Mouse (Mus musculus): ENCODE measurements around the gene Dbndd1. TPM values are rescaled to one million over a fixed set of nuclear protein-coding genes. Genes with fewer than 3 reads are reported as not detected.
A peak's percentile ranks its signal among the peaks of the same experiment; 100 is the strongest.

The Dbndd1 gene
- polyA plus RNA-seq, 1 experiment from 2014 or later: 85.6 TPM

GRCm38 (mm10) chr8:123503801-123504467 lies 11.3 kb downstream of the Dbndd1 start:
- WGBS: 99% methylated on average over 6 of the region's 6 CpGs
- Histone ChIP-seq H3K4me1 (ENCODE audit: control insufficient read depth, insufficient read depth, low read depth, low read length) (no peaks in the 10 kb centered on the region), H3K27me3 (replicated peaks; ENCODE audit: control insufficient read depth, insufficient read depth, low read length) (no peaks in the 10 kb centered on the region), H3K9me3 (ENCODE audit: control insufficient read depth, low read length) (no peaks in the 10 kb centered on the region), H3K4me3 (ENCODE audit: low read length) (no peak overlapping the region), H3K27ac (ENCODE audit: low read depth, low read length) (no peak overlapping the region), H3K4me2 (ENCODE audit: low read length) (no peak overlapping the region), H3K36me3 (ENCODE audit: control insufficient read depth, insufficient read depth, low read length) (peaks cover 61% of the 10 kb centered on the region), H3K9ac (ENCODE audit: low read depth, low read length) (no peak overlapping the region)
- no peak for ATAC-seq

- no peak overlapping the region for H3K4me2 ChIP-seq (ENCODE audit: low read length)
- no peak for ATAC-seq
- no peaks in the 10 kb centered on the region for H3K27me3 ChIP-seq (replicated peaks; ENCODE audit: control insufficient read depth, insufficient read depth, low read length)
- H3K4me3 ChIP-seq (ENCODE audit: low read length): no peak overlapping the region
- H3K9ac ChIP-seq (ENCODE audit: low read depth, low read length): no peak overlapping the region
- no peaks in the 10 kb centered on the region for H3K4me1 ChIP-seq (ENCODE audit: control insufficient read depth, insufficient read depth, low read depth, low read length)
- H3K9me3 ChIP-seq (ENCODE audit: control insufficient read depth, low read length): no peaks in the 10 kb centered on the region
- no peak overlapping the region for H3K27ac ChIP-seq (ENCODE audit: low read depth, low read length)
- peaks cover 55% of the 10 kb centered on the region for H3K36me3 ChIP-seq (ENCODE audit: control insufficient read depth, insufficient read depth, low read length)
- WGBS: 88% methylated on average over 5 of the region's 5 CpGs
Observed at GRCm38 (mm10) chr8:123502192-123502591, 13.1 kb downstream of the Dbndd1 start.

GRCm38 (mm10) chr8:123499556-123499955 lies 15.7 kb downstream of the Dbndd1 start:
- no peak overlapping the region for H3K4me3 ChIP-seq (ENCODE audit: low read length)
- H3K9ac ChIP-seq (ENCODE audit: low read depth, low read length): no peak overlapping the region
- H3K27me3 ChIP-seq (replicated peaks; ENCODE audit: control insufficient read depth, insufficient read depth, low read length): no peaks in the 10 kb centered on the region
- H3K4me1 ChIP-seq (ENCODE audit: control insufficient read depth, insufficient read depth, low read depth, low read length): no peaks in the 10 kb centered on the region
- no peak overlapping the region for H3K4me2 ChIP-seq (ENCODE audit: low read length)
- no peaks in the 10 kb centered on the region for H3K9me3 ChIP-seq (ENCODE audit: control insufficient read depth, low read length)
- 95% methylated on average over 11 of the region's 11 CpGs for WGBS
- H3K36me3 ChIP-seq (ENCODE audit: control insufficient read depth, insufficient read depth, low read length): peaks cover 53% of the 10 kb centered on the region
- ATAC-seq: no peak
- no peak overlapping the region for H3K27ac ChIP-seq (ENCODE audit: low read depth, low read length)

GRCm38 (mm10) chr8:123498963-123499362 lies 16.3 kb downstream of the Dbndd1 start:
- H3K9me3 ChIP-seq (ENCODE audit: control insufficient read depth, low read length): no peaks in the 10 kb centered on the region
- no peak overlapping the region for H3K27ac ChIP-seq (ENCODE audit: low read depth, low read length)
- H3K4me1 ChIP-seq (ENCODE audit: control insufficient read depth, insufficient read depth, low read depth, low read length): no peaks in the 10 kb centered on the region
- no peak for ATAC-seq
- no peak overlapping the region for H3K4me2 ChIP-seq (ENCODE audit: low read length)
- no peaks in the 10 kb centered on the region for H3K27me3 ChIP-seq (replicated peaks; ENCODE audit: control insufficient read depth, insufficient read depth, low read length)
- no peak overlapping the region for H3K9ac ChIP-seq (ENCODE audit: low read depth, low read length)
- H3K4me3 ChIP-seq (ENCODE audit: low read length): no peak overlapping the region
- WGBS: 92% methylated on average over 11 of the region's 11 CpGs
- peaks cover 53% of the 10 kb centered on the region for H3K36me3 ChIP-seq (ENCODE audit: control insufficient read depth, insufficient read depth, low read length)

GRCm38 (mm10) chr8:123497699-123498098 lies 17.6 kb downstream of the Dbndd1 start:
- no peaks in the 10 kb centered on the region for H3K4me1 ChIP-seq (ENCODE audit: control insufficient read depth, insufficient read depth, low read depth, low read length)
- H3K9me3 ChIP-seq (ENCODE audit: control insufficient read depth, low read length): no peaks in the 10 kb centered on the region
- 86% methylated on average over 4 of the region's 4 CpGs for WGBS
- no peak for ATAC-seq
- H3K27ac ChIP-seq (ENCODE audit: low read depth, low read length): no peak overlapping the region
- H3K27me3 ChIP-seq (replicated peaks; ENCODE audit: control insufficient read depth, insufficient read depth, low read length): no peaks in the 10 kb centered on the region
- no peak overlapping the region for H3K9ac ChIP-seq (ENCODE audit: low read depth, low read length)
- no peak overlapping the region for H3K4me2 ChIP-seq (ENCODE audit: low read length)
- H3K36me3 ChIP-seq (ENCODE audit: control insufficient read depth, insufficient read depth, low read length): peaks cover 52% of the 10 kb centered on the region
- H3K4me3 ChIP-seq (ENCODE audit: low read length): no peak overlapping the region

- peaks cover 64% of the 10 kb centered on the region for H3K36me3 ChIP-seq (ENCODE audit: control insufficient read depth, insufficient read depth, low read length)
- H3K27me3 ChIP-seq (replicated peaks; ENCODE audit: control insufficient read depth, insufficient read depth, low read length): no peaks in the 10 kb centered on the region
- H3K27ac ChIP-seq (ENCODE audit: low read depth, low read length): no peak overlapping the region
- ATAC-seq: no peak
- H3K4me2 ChIP-seq (ENCODE audit: low read length): no peak overlapping the region
- WGBS: 98% methylated on average over 9 of the region's 9 CpGs
- no peaks in the 10 kb centered on the region for H3K4me1 ChIP-seq (ENCODE audit: control insufficient read depth, insufficient read depth, low read depth, low read length)
- H3K9ac ChIP-seq (ENCODE audit: low read depth, low read length): no peak overlapping the region
- H3K4me3 ChIP-seq (ENCODE audit: low read length): no peak overlapping the region
- no peaks in the 10 kb centered on the region for H3K9me3 ChIP-seq (ENCODE audit: control insufficient read depth, low read length)
Observed at GRCm38 (mm10) chr8:123492898-123493297, 22.4 kb downstream of the Dbndd1 start.

GRCm38 (mm10) chr8:123491280-123492075 lies 23.8 kb downstream of the Dbndd1 start:
- H3K9me3 ChIP-seq (ENCODE audit: control insufficient read depth, low read length): no peaks in the 10 kb centered on the region
- no peak overlapping the region for H3K27ac ChIP-seq (ENCODE audit: low read depth, low read length)
- ATAC-seq: no peak
- H3K9ac ChIP-seq (ENCODE audit: low read depth, low read length): no peak overlapping the region
- peaks cover 68% of the 10 kb centered on the region for H3K36me3 ChIP-seq (ENCODE audit: control insufficient read depth, insufficient read depth, low read length)
- no peaks in the 10 kb centered on the region for H3K27me3 ChIP-seq (replicated peaks; ENCODE audit: control insufficient read depth, insufficient read depth, low read length)
- no peaks in the 10 kb centered on the region for H3K4me1 ChIP-seq (ENCODE audit: control insufficient read depth, insufficient read depth, low read depth, low read length)
- no peak overlapping the region for H3K4me2 ChIP-seq (ENCODE audit: low read length)
- 95% methylated on average over 15 of the region's 15 CpGs for WGBS
- H3K4me3 ChIP-seq (ENCODE audit: low read length): no peak overlapping the region

- Histone ChIP-seq H3K4me2 (ENCODE audit: low read length) (no peak overlapping the region), H3K9ac (ENCODE audit: low read depth, low read length) (no peak overlapping the region), H3K4me3 (ENCODE audit: low read length) (no peak overlapping the region), H3K36me3 (ENCODE audit: control insufficient read depth, insufficient read depth, low read length) (peaks cover 33% of the 10 kb centered on the region), H3K27me3 (replicated peaks; ENCODE audit: control insufficient read depth, insufficient read depth, low read length) (no peaks in the 10 kb centered on the region), H3K9me3 (ENCODE audit: control insufficient read depth, low read length) (no peaks in the 10 kb centered on the region), H3K4me1 (ENCODE audit: control insufficient read depth, insufficient read depth, low read depth, low read length) (peaks cover 11% of the 10 kb centered on the region), H3K27ac (ENCODE audit: low read depth, low read length) (no peak overlapping the region)
- 90% methylated on average over 7 of the region's 7 CpGs for WGBS
- ATAC-seq: no peak
Observed at GRCm38 (mm10) chr8:123482627-123483026, 32.6 kb downstream of the Dbndd1 start.

- ATAC-seq: no peak
- H3K27ac ChIP-seq (ENCODE audit: low read depth, low read length): peak overlapping the region; percentile 98
- peaks cover 17% of the 10 kb centered on the region for H3K4me1 ChIP-seq (ENCODE audit: control insufficient read depth, insufficient read depth, low read depth, low read length)
- peak overlapping the region; percentile 92 for H3K9ac ChIP-seq (ENCODE audit: low read depth, low read length)
- H3K36me3 ChIP-seq (ENCODE audit: control insufficient read depth, insufficient read depth, low read length): peaks cover 12% of the 10 kb centered on the region
- no peaks in the 10 kb centered on the region for H3K27me3 ChIP-seq (replicated peaks; ENCODE audit: control insufficient read depth, insufficient read depth, low read length)
- no peaks in the 10 kb centered on the region for H3K9me3 ChIP-seq (ENCODE audit: control insufficient read depth, low read length)
- H3K4me2 ChIP-seq (ENCODE audit: low read length): peak overlapping the region; percentile 88
- H3K4me3 ChIP-seq (ENCODE audit: low read length): peak overlapping the region; percentile 74
- 40% methylated on average over 16 of the region's 16 CpGs for whole genome bisulfite sequencing
Observed at GRCm38 (mm10) chr8:123478456-123479218, 36.6 kb downstream of the Dbndd1 start.

All from hindbrain, embryonic 16.5 days (tissue).